Mouse (Mus musculus) myocyte (in vitro differentiated cells): Measurements from ENCODE around the gene Phactr2.

Experiments used
- CEBPB ChIP-seq: IDR thresholded peaks from 2 replicates; pipeline ENCODE4 v1.6.1; 2011; ENCODE audit warnings: mild to moderate bottlenecking, moderate library complexity; ENCODE audit not compliant: poor library complexity, insufficient read depth, severe bottlenecking
- E2F4 ChIP-seq: IDR thresholded peaks from one replicate; pipeline ENCODE4 v1.6.1; 2011; ENCODE audit warnings: mild to moderate bottlenecking, control low read depth, moderate library complexity; ENCODE audit not compliant: insufficient read depth
- MAX ChIP-seq: IDR thresholded peaks from one replicate; pipeline ENCODE4 v1.6.1; 2011; ENCODE audit warnings: low read depth, mild to moderate bottlenecking, control low read depth
- MYOD1 ChIP-seq, 3 experiments: IDR thresholded peaks; one replicate each; pipeline ENCODE4 v1.6.1; 2011; ENCODE audit warnings: control low read depth in 2 of 3, low read depth in 2 of 3, mild to moderate bottlenecking in 2 of 3, moderate library complexity in 1 of 3; ENCODE audit not compliant: insufficient read length in 2 of 3, control insufficient read depth in 1 of 3
- MYOG ChIP-seq, 3 experiments: IDR thresholded peaks; one replicate each; pipeline ENCODE4 v1.6.1; 2011; ENCODE audit warnings: control low read depth in 2 of 3, low read depth in 2 of 3, mild to moderate bottlenecking in 2 of 3; ENCODE audit not compliant: insufficient read length in 2 of 3, control insufficient read depth in 1 of 3, insufficient read depth in 1 of 3
- POLR2A ChIP-seq: IDR thresholded peaks from one replicate; pipeline ENCODE4 v1.6.1; 2011; ENCODE audit warnings: low read depth, mild to moderate bottlenecking, control low read depth, moderate library complexity; ENCODE audit not compliant: insufficient read length
- POLR2AphosphoS2 ChIP-seq: IDR thresholded peaks from one replicate; pipeline ENCODE4 v1.6.1; 2011; ENCODE audit warnings: low read depth, control low read depth; ENCODE audit not compliant: insufficient read length
- REST ChIP-seq: IDR thresholded peaks from one replicate; pipeline ENCODE4 v1.6.1; 2011; ENCODE audit warnings: mild to moderate bottlenecking, control low read depth, moderate library complexity; ENCODE audit not compliant: insufficient read depth, insufficient read length
- SRF ChIP-seq: IDR thresholded peaks from one replicate; pipeline ENCODE4 v1.6.1; 2011; ENCODE audit warnings: low read depth; ENCODE audit not compliant: control insufficient read depth, insufficient read length
- TCF12 ChIP-seq: IDR thresholded peaks from one replicate; pipeline ENCODE4 v1.6.1; 2011; ENCODE audit warnings: mild to moderate bottlenecking, control low read depth; ENCODE audit not compliant: poor library complexity, insufficient read depth, severe bottlenecking
- TCF3 ChIP-seq: IDR thresholded peaks from one replicate; pipeline ENCODE4 v1.6.1; 2011; ENCODE audit warnings: low read depth, control low read depth; ENCODE audit not compliant: insufficient read length
- USF1 ChIP-seq: IDR thresholded peaks from one replicate; pipeline ENCODE4 v1.6.1; 2011; ENCODE audit warnings: low read depth, mild to moderate bottlenecking, control low read depth, moderate library complexity

- TF ChIP-seq USF1 (no peak), POLR2A (no peak), SRF (no peak), E2F4 (no peak), TCF12 (no peak), POLR2AphosphoS2 (no peak), MYOG (IDR thresholded peaks at IDR 0.05; ENCODE audit: control insufficient read depth in 1 of 3, insufficient read depth in 1 of 3, insufficient read length in 2 of 3, low read depth in 2 of 3) (no peak), MAX (no peak), TCF3 (no peak), MYOD1 (IDR thresholded peaks at IDR 0.05; ENCODE audit: control insufficient read depth in 1 of 3, insufficient read length in 2 of 3, low read depth in 2 of 3) (no peak), CEBPB (no peak), REST (no peak)
Observed at GRCm38 (mm10) chr10:13209506-13209905, 264.7 kb downstream of the Phactr2 start.
